Mouse (Mus musculus) forebrain, embryonic 14.5 days (tissue): ENCODE data around the gene Cyb561a3. TPM values are rescaled to one million over a fixed set of nuclear protein-coding genes. Genes with fewer than 3 reads are reported as not detected.
"Not testable (repeated sequence)": the region's sequence is repeated elsewhere in the genome, so short reads cannot be mapped to it uniquely, and the experiment has no call there.

ENCODE experiments used
- ATAC-seq: fragments of 200-750 bp; cut with Nextera tagmentation; 2 replicates; pipeline ENCODE4 v1.8.0; 2017; ENCODE audit warnings: mild to moderate bottlenecking, moderate library complexity
- DNase-seq: peaks from one replicate; pipeline ENCODE4 v3.0.0-alpha.2; 2015; ENCODE audit warnings: low spot score
- H3K27ac ChIP-seq: fragments of 300-500 bp; sonication (generic); 2 replicates; pipeline ENCODE4 v1.5.1; 2014; ENCODE audit warnings: low read depth, mild to moderate bottlenecking, control low read depth, low read length, moderate library complexity
- H3K27me3 ChIP-seq: fragments of 300-500 bp; sonication (generic); replicated peaks from 2 replicates; pipeline ENCODE4 v1.6.1; 2014; ENCODE audit warnings: low read length, control low read depth, mixed read lengths; ENCODE audit not compliant: control insufficient read depth, insufficient read depth
- H3K36me3 ChIP-seq: fragments of 300-500 bp; sonication (generic); 2 replicates; pipeline ENCODE4 v1.6.1; 2014; ENCODE audit warnings: low read length, control low read depth; ENCODE audit not compliant: control insufficient read depth, insufficient read depth
- H3K4me1 ChIP-seq: fragments of 300-500 bp; sonication (generic); 2 replicates; pipeline ENCODE4 v1.6.1; 2014; ENCODE audit warnings: antibody characterized with exemption, low read length, control low read depth; ENCODE audit not compliant: control insufficient read depth, insufficient read depth
- H3K4me2 ChIP-seq: fragments of 300-500 bp; sonication (generic); 2 replicates; pipeline ENCODE4 v1.6.1; 2014; ENCODE audit warnings: mild to moderate bottlenecking, control low read depth, low read length
- H3K4me3 ChIP-seq: fragments of 300-500 bp; sonication (generic); 2 replicates; pipeline ENCODE4 v1.5.1; 2014; ENCODE audit warnings: low read depth, low read length, control low read depth
- H3K9ac ChIP-seq: fragments of 300-500 bp; sonication (generic); 2 replicates; pipeline ENCODE4 v1.6.1; 2014; ENCODE audit warnings: mild to moderate bottlenecking, low read length, control low read depth, moderate library complexity
- H3K9me3 ChIP-seq: fragments of 300-500 bp; sonication (generic); replicated peaks from 2 replicates; pipeline ENCODE4 v1.6.1; 2016; ENCODE audit warnings: low read length, control low read depth, mixed read lengths; ENCODE audit not compliant: control insufficient read depth
- WGBS: fragments of 180-500 bp; shearing (Covaris S2); extraction: QIAGEN DNeasy Blood & Tissue Kit; methylation state at CpG from one replicate; pipeline ENCODE4 v1.1.7; 2014; 5-methylcytosine and 5-hydroxymethylcytosine counted together
- polyA plus RNA-seq: library from polyadenylated mRNA; unstranded; fragments of >200 nt; fragmentation: Nextera tagmentation; extraction: Ambion mirVana; gene quantifications from 2 replicates; pipeline ENCODE4 v1.2.1, GENCODE M21; 2014

Cyb561a3 gene
- 21.9 and 22.3 TPM in 2 replicates for polyA plus RNA-seq

DNA sequence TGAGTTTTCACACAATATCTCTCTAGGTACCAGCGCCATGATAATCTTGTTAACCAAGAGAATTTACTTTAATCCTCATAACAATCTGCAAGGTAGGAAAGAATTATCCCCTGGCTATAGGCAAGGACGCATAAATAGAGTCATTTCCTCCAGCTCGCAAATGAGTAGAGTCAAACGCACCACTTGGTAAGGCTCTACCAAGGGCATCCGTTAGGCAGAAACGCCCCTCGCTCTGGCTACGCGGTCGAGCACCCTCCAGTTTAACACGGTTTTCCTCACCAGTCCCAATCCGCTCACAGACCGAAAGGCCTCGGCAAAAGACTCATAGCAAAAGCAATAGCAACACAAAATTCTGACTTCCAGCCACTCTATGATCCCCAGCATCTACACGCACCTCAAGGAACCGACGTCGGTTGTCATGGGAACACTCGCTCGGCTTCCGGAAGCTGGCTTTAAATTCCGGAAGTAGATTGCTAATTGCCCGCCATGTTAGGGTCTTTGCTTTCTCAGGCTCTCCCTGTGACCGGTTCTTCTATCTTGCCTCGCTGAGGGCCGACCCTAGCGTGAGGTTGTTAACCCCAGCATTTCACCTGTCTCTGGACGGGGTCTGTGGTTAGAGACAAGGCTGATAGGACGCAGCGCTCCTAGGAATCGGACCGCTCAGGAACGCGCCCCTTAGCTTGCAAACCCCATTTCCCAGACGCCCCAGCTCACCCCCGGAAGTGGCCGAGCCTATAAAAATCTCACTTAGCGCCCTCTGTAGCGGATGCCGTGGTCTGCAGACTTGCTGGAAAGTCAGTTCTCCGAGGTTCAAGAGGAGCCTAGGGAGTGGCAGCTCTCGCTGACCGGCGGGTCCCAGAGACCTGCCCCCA lies at the start of gene Cyb561a3, which contains the start of gene Tmem138:
TSS of gene Cyb561a3 (plus strand) at position 483 of the 872 bp plus-strand sequence.
TSS of gene Tmem138 (minus strand) at position 673 of the 872 bp plus-strand sequence.
- Histone ChIP-seq H3K9ac (peak within 1 kb of the TSS; percentile 70), H3K27ac (peak within 1 kb of the TSS; percentile 80), H3K9me3 (no peaks in the 10 kb centered on the region), H3K36me3 (peaks cover 26% of the 10 kb centered on the region), H3K27me3 (no peaks in the 10 kb centered on the region), H3K4me2 (peak within 1 kb of the TSS; percentile 78), H3K4me3 (peak within 1 kb of the TSS; percentile 46), H3K4me1 (peaks cover 13% of the 10 kb centered on the region)
- under 1% methylated on average over 44 of the region's 44 CpGs for WGBS
- DNase-seq, result peak; percentile 98
- peak; percentile 97 for ATAC-seq

GRCm38 (mm10) chr19:10530082-10530481 lies 46.9 kb upstream of the Cyb561a3 start:
- no peak overlapping the region for H3K9ac ChIP-seq
- H3K4me3 ChIP-seq, result no peak overlapping the region
- H3K4me2 ChIP-seq, result no peak overlapping the region
- DNase-seq, result no peak
- H3K36me3 ChIP-seq, result peaks cover 61% of the 10 kb centered on the region
- no peaks in the 10 kb centered on the region for H3K27me3 ChIP-seq
- WGBS, result 94% methylated on average over 1 of the region's 1 CpGs
- ATAC-seq, result no peak
- no peaks in the 10 kb centered on the region for H3K9me3 ChIP-seq
- peaks cover 13% of the 10 kb centered on the region for H3K4me1 ChIP-seq
- no peak overlapping the region for H3K27ac ChIP-seq

DNA sequence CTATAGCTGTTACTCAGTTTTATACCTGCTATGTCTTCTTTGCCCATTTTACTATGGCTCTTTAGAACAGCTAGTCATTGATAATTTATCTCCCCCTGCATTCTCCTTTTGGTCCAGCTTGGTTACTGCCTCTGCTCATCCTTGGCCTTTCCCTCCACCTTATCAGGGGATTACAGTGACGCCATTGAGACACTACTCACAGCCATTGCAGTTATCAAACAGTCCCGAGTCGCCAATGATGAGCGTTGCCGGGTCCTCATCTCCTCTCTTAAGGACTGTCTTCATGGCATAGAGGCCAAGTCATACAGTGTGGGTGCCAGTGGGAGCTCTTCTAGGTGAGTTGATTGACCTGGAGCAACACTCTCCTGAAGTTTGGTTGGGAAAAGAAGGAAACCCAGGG lies 37.5 kb upstream of the Cyb561a3 start:
- 97% methylated on average over 5 of the region's 5 CpGs for WGBS
- Histone ChIP-seq H3K9ac (no peak overlapping the region), H3K4me3 (no peak overlapping the region), H3K27me3 (no peaks in the 10 kb centered on the region), H3K4me1 (no peaks in the 10 kb centered on the region), H3K4me2 (no peak overlapping the region), H3K36me3 (peaks cover 84% of the 10 kb centered on the region), H3K27ac (no peak overlapping the region), H3K9me3 (no peaks in the 10 kb centered on the region)
- no peak for DNase-seq
- ATAC-seq, result no peak

- WGBS, result under 1% methylated on average over 43 of the region's 43 CpGs
- H3K9ac ChIP-seq, result peak within 1 kb of the TSS; percentile 80
- peaks cover 9% of the 10 kb centered on the region for H3K4me1 ChIP-seq
- peak within 1 kb of the TSS; percentile 76; the same call in 1 of the 2 replicates for H3K27ac ChIP-seq
- H3K36me3 ChIP-seq, result peaks cover 18% of the 10 kb centered on the region
- H3K9me3 ChIP-seq, result no peaks in the 10 kb centered on the region
- peak; percentile 91 for DNase-seq
- ATAC-seq, result peak; percentile 99
- H3K27me3 ChIP-seq, result no peaks in the 10 kb centered on the region
- H3K4me2 ChIP-seq, result peak within 1 kb of the TSS; percentile 82
- H3K4me3 ChIP-seq, result peak within 1 kb of the TSS; percentile 58
Measured at GRCm38 (mm10) chr19:10555624-10556510, 21.1 kb upstream of the Cyb561a3 start, which contains the start of gene Tmem216. TSS of gene Tmem216 (minus strand) at chr19:10556238.

DNA sequence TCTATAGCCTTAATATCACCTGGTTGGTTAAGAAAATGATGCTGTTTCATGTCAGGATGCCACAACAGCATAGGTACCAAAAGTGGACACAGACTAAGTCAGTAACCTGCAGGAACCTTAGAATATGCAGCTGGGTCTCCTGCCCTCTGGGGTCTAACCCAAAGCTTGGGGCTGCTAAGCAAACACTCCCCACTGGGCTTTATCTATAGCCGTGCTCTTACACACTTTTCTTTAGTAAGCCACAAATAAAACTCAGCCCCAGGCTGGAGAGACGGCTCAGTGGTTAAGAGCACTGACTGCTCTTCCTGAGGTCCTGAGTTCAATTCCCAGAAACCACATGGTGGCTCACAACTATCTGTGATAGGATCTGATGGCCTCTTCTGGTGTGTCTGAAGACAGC lies 20.0 kb upstream of the Cyb561a3 start:
- H3K4me2 ChIP-seq, result no peak overlapping the region
- peaks cover 9% of the 10 kb centered on the region for H3K4me1 ChIP-seq
- H3K27me3 ChIP-seq, result no peaks in the 10 kb centered on the region
- ATAC-seq (no peak), DNase-seq (no peak)
- H3K9me3 ChIP-seq, result no peaks in the 10 kb centered on the region
- no peak overlapping the region for H3K9ac ChIP-seq
- H3K36me3 ChIP-seq, result peaks cover 7% of the 10 kb centered on the region
- no peak overlapping the region for H3K4me3 ChIP-seq
- no peak overlapping the region for H3K27ac ChIP-seq
- WGBS, result 60% methylated on average over 2 of the region's 2 CpGs

GRCm38 (mm10) chr19:10557430-10557829 lies 19.5 kb upstream of the Cyb561a3 start:
- H3K4me2 ChIP-seq, result no peak overlapping the region
- H3K4me1 ChIP-seq, result peaks cover 9% of the 10 kb centered on the region
- no peak for ATAC-seq
- H3K27me3 ChIP-seq, result no peaks in the 10 kb centered on the region
- no peak for DNase-seq
- no peak overlapping the region for H3K4me3 ChIP-seq
- no peaks in the 10 kb centered on the region for H3K9me3 ChIP-seq
- H3K27ac ChIP-seq, result no peak overlapping the region
- 47% methylated on average over 2 of the region's 2 CpGs for WGBS
- peaks cover 3% of the 10 kb centered on the region; the same call in 1 of the 2 replicates for H3K36me3 ChIP-seq
- no peak overlapping the region for H3K9ac ChIP-seq

- DNase-seq, H3K9ac ChIP-seq, H3K36me3 ChIP-seq, H3K27me3 ChIP-seq, H3K9me3 ChIP-seq, H3K27ac ChIP-seq, ATAC-seq, H3K4me1 ChIP-seq, H3K4me2 ChIP-seq, H3K4me3 ChIP-seq: not testable (repeated sequence)
- WGBS, result 76% methylated on average over 4 of the region's 4 CpGs
Measured at GRCm38 (mm10) chr19:10557837-10558375, 19.1 kb upstream of the Cyb561a3 start.

- WGBS, result 33% methylated on average over 5 of the region's 5 CpGs
- H3K4me3 ChIP-seq, result no peak overlapping the region
- H3K4me1 ChIP-seq, result peaks cover 4% of the 10 kb centered on the region; the same call in 1 of the 2 replicates
- H3K4me2 ChIP-seq, result no peak overlapping the region
- H3K27me3 ChIP-seq, result no peaks in the 10 kb centered on the region
- no peak overlapping the region for H3K27ac ChIP-seq
- H3K36me3 ChIP-seq, result no peaks in the 10 kb centered on the region
- no peak for ATAC-seq
- H3K9ac ChIP-seq, result no peak overlapping the region
- H3K9me3 ChIP-seq, result no peaks in the 10 kb centered on the region
- DNase-seq, result peak; percentile 42
Measured at GRCm38 (mm10) chr19:10560108-10560507, 16.9 kb upstream of the Cyb561a3 start.
